Mouse (Mus musculus): ENCODE measurements around the gene Ccn2. TPM values are rescaled to one million over a fixed set of nuclear protein-coding genes. Genes with fewer than 3 reads are reported as not detected.
A peak's percentile ranks its signal among the peaks of the same experiment; 100 is the strongest.

Gene Ccn2
- 2.3 and 2.4 TPM in 2 replicates for polyA plus RNA-seq (2015; fragmentation: Nextera tagmentation; extraction: Ambion mirVana)

DNA sequence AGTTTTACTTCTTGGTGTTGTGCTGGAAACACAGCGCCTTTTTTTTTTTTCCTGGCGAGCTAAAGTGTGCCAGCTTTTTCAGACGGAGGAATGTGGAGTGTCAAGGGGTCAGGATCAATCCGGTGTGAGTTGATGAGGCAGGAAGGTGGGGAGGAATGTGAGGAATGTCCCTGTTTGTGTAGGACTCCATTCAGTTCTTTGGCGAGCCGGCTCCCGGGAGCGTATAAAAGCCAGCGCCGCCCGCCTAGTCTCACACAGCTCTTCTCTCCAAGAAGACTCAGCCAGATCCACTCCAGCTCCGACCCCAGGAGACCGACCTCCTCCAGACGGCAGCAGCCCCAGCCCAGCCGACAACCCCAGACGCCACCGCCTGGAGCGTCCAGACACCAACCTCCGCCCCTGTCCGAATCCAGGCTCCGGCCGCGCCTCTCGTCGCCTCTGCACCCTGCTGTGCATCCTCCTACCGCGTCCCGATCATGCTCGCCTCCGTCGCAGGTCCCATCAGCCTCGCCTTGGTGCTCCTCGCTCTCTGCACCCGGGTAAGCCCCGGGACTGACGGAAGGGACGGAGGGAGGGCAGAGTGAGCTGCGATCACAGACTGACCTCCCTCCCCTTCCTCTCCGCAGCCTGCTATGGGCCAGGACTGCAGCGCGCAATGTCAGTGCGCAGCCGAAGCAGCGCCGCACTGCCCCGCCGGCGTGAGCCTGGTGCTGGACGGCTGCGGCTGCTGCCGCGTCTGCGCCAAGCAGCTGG, at the start of gene Ccn2:
Gene Ccn2 (plus strand): TSS at position 193 of the 753 bp plus-strand sequence.
- ATAC-seq (replicated peaks): peak; percentile 92
- Histone ChIP-seq H3K4me3 (peak within 1 kb of the TSS; percentile 69), H3K9me3 (no peaks in the 10 kb centered on the region), H3K27me3 (no peaks in the 10 kb centered on the region), H3K9ac (replicated peaks) (peak within 1 kb of the TSS; percentile 55), H3K27ac (replicated peaks) (peak within 1 kb of the TSS; percentile 54), H3K4me1 (peaks cover 24% of the 10 kb centered on the region), H3K4me2 (replicated peaks) (peak within 1 kb of the TSS; percentile 97), H3K36me3 (no peaks in the 10 kb centered on the region)
- under 1% methylated on average over 53 of the region's 53 CpGs for WGBS

- no peak for ATAC-seq (replicated peaks)
- H3K4me3 ChIP-seq: no peak overlapping the region
- H3K27ac ChIP-seq (replicated peaks): no peak overlapping the region
- no peaks in the 10 kb centered on the region for H3K27me3 ChIP-seq
- no peak overlapping the region for H3K4me2 ChIP-seq (replicated peaks)
- WGBS: 100% methylated on average over 1 of the region's 1 CpGs
- H3K36me3 ChIP-seq: no peaks in the 10 kb centered on the region
- no peaks in the 10 kb centered on the region for H3K4me1 ChIP-seq
- no peaks in the 10 kb centered on the region for H3K9me3 ChIP-seq
- no peak overlapping the region for H3K9ac ChIP-seq (replicated peaks)
Observed at GRCm38 (mm10) chr10:24552870-24553269, 42.4 kb upstream of the Ccn2 start.

DNA sequence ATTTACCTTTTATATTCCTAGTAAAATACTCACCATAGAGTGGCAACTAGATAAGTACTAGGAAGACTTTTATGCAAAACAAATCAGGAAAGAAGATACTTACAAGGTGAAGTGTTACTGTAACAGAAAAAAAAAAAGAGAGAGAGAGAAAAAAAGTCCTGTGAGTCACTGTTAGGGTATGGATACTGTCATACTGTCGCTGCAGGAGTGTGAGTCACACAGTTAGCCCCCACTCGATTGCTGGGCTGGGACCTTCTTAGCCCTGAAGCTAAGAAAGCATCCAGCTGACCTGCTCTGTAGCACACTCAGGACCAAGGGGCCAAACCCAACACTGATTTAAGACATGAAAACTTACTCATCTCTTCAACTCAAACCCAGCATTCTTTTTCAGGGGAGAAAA, 41.2 kb upstream of the Ccn2 start:
- WGBS: 73% methylated on average over 2 of the region's 2 CpGs
- Histone ChIP-seq H3K9ac (replicated peaks) (no peak overlapping the region), H3K9me3 (no peaks in the 10 kb centered on the region), H3K4me1 (no peaks in the 10 kb centered on the region), H3K27ac (replicated peaks) (no peak overlapping the region), H3K36me3 (no peaks in the 10 kb centered on the region), H3K27me3 (no peaks in the 10 kb centered on the region), H3K4me2 (replicated peaks) (no peak overlapping the region), H3K4me3 (no peak overlapping the region)
- ATAC-seq (replicated peaks): no peak

DNA sequence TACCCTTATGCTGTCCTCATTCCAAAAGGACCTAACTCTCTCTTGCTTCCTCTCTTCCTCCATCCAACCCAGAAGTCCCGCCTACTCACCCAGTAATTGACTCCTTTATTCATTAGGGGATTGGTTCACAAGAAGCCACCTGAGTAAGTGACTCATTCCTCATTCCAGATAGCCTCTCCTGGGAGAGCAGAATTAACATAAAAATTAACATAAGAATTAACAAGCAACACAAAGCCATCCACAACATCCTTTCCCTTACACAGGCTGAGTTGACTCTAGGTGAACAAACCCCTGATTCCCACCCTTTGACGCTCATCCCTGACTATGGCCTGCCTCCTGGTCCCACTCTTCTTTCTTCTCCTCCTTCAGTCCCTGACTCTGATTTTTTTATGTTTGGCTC, 36.9 kb upstream of the Ccn2 start:
- H3K4me1 ChIP-seq: no peaks in the 10 kb centered on the region
- WGBS: 75% methylated on average over 2 of the region's 2 CpGs
- no peak overlapping the region for H3K4me3 ChIP-seq
- H3K9me3 ChIP-seq: no peaks in the 10 kb centered on the region
- no peaks in the 10 kb centered on the region for H3K27me3 ChIP-seq
- no peak for ATAC-seq (replicated peaks)
- no peaks in the 10 kb centered on the region for H3K36me3 ChIP-seq
- no peak overlapping the region for H3K9ac ChIP-seq (replicated peaks)
- H3K4me2 ChIP-seq (replicated peaks): no peak overlapping the region
- H3K27ac ChIP-seq (replicated peaks): no peak overlapping the region

DNA sequence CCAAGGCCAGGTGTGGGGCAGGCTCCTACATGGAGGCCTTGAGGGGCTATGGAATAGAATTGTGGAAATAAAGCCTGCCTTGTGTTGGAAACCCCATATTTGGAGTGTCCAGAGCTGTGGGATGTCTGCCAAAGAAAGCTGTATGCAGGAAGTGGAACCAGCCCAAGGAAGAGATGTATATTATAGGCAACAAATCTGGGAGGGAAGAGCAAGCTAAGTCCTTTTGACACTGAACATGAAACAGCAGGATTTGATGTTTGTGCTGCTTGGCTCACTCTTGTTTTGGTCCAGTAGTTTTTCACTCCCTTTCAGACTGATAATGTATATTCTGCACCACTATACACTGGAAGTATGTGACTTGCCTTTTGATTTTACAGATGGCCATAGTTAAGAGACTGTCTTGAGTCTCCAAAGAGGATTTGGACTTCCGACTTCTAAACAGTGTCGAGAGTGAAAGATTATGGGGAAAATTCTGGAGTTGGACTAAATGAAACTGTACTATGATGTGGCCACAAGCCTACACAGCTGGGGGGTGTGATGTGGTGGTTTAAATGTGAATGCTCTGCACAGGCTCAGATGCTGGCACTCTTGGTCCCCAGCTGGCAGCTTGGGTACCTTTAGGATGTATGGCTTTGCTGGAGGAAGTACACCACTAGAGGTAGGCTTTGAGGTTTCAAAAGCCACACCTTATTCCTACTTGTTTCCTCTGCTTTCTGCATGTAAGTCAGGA, 25.4 kb upstream of the Ccn2 start:
- Histone ChIP-seq H3K9me3 (no peaks in the 10 kb centered on the region), H3K4me3 (no peak overlapping the region), H3K27ac (replicated peaks) (no peak overlapping the region), H3K36me3 (no peaks in the 10 kb centered on the region), H3K9ac (replicated peaks) (no peak overlapping the region), H3K4me2 (replicated peaks) (no peak overlapping the region), H3K4me1 (peaks cover 13% of the 10 kb centered on the region), H3K27me3 (no peaks in the 10 kb centered on the region)
- no peak for ATAC-seq (replicated peaks)
- WGBS: 92% methylated on average over 2 of the region's 2 CpGs

- H3K9me3 ChIP-seq: no peaks in the 10 kb centered on the region
- H3K36me3 ChIP-seq: no peaks in the 10 kb centered on the region
- peak; percentile 75 for ATAC-seq (replicated peaks)
- no peaks in the 10 kb centered on the region for H3K27me3 ChIP-seq
- H3K4me1 ChIP-seq: peaks cover 13% of the 10 kb centered on the region
- H3K27ac ChIP-seq (replicated peaks): peak overlapping the region; percentile 24
- no peak overlapping the region for H3K4me3 ChIP-seq
- H3K9ac ChIP-seq (replicated peaks): no peak overlapping the region
- WGBS: 54% methylated on average over 4 of the region's 4 CpGs
- H3K4me2 ChIP-seq (replicated peaks): no peak overlapping the region
Observed at GRCm38 (mm10) chr10:24572044-24572960, 22.9 kb upstream of the Ccn2 start.

GRCm38 (mm10) chr10:24573484-24573883, 21.8 kb upstream of the Ccn2 start:
- Histone ChIP-seq H3K4me2 (replicated peaks) (no peak overlapping the region), H3K27ac (replicated peaks) (peak overlapping the region; percentile 20; the same call in 1 of the 2 replicates), H3K9me3 (no peaks in the 10 kb centered on the region), H3K36me3 (no peaks in the 10 kb centered on the region), H3K4me3 (no peak overlapping the region), H3K4me1 (peaks cover 13% of the 10 kb centered on the region), H3K9ac (replicated peaks) (no peak overlapping the region), H3K27me3 (no peaks in the 10 kb centered on the region)
- peak; percentile 49; the same call in 1 of the 2 replicates for ATAC-seq (replicated peaks)
- WGBS: 25% methylated on average over 3 of the region's 3 CpGs

DNA sequence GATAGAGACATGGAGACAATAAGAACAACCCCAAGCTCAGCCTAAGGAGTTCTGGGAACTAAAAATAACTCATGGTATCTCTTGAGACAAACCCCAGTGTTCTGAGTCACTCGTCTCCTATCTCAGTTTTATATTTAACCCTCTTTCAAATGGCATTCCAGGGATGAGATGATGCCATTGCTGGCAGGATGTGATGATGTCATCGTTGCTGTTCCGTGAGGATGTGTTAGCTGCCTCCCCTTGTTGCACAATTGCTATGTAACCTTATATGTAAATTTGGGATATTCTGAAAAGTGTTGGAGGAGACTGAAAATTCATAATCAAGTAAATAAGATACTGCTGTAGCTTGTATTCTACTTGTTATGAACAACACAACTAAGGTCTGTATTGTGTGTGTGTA, 14.2 kb upstream of the Ccn2 start:
- no peaks in the 10 kb centered on the region for H3K27me3 ChIP-seq
- H3K4me1 ChIP-seq: no peaks in the 10 kb centered on the region
- H3K4me2 ChIP-seq (replicated peaks): no peak overlapping the region
- H3K27ac ChIP-seq (replicated peaks): no peak overlapping the region
- 82% methylated on average over 3 of the region's 3 CpGs for WGBS
- no peak for ATAC-seq (replicated peaks)
- no peak overlapping the region for H3K9ac ChIP-seq (replicated peaks)
- H3K36me3 ChIP-seq: no peaks in the 10 kb centered on the region
- H3K9me3 ChIP-seq: no peaks in the 10 kb centered on the region
- no peak overlapping the region for H3K4me3 ChIP-seq

DNA sequence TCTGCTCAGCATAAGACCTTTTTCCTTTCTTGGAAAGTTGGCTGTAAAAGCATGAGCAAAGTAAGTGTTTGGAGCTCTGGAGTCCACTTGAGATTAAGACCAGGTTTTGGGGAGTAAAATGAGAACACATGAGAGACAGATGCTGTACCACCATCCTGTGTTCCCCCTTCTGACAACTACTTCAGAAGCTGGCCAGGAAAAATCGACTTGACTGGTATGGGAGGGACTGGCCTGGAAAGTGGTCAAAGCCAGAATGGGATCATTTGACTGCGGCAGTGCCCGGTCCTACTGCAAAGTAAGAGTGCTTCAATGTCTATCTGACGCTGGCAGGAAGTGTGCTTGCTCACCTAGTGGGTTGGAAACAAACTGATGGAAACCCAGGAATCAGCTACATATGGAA, 6.4 kb upstream of the Ccn2 start:
- H3K27me3 ChIP-seq: no peaks in the 10 kb centered on the region
- H3K4me2 ChIP-seq (replicated peaks): no peak overlapping the region
- H3K36me3 ChIP-seq: no peaks in the 10 kb centered on the region
- no peak for ATAC-seq (replicated peaks)
- WGBS: 83% methylated on average over 4 of the region's 4 CpGs
- no peak overlapping the region for H3K4me3 ChIP-seq
- no peak overlapping the region for H3K9ac ChIP-seq (replicated peaks)
- H3K4me1 ChIP-seq: no peaks in the 10 kb centered on the region
- no peaks in the 10 kb centered on the region for H3K9me3 ChIP-seq
- H3K27ac ChIP-seq (replicated peaks): no peak overlapping the region

DNA sequence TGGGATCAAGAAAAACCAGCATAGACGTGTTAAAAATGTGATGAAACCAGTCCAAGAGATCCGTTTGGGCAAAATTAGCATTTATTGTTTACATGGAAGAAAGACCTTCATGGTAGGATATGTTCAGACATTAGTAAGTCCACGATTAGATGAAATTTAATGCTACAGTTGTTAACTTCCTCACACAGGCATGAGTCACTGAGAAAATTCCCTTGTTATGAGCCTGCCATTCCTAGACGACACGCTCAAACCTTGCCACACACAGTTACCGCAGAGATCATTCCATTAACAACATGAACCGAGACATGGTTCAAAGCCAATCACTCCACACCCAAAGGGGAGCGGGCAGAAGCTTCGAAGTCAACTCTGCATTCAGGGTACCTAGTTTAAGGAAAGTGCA, 6.0 kb upstream of the Ccn2 start:
- no peak for ATAC-seq (replicated peaks)
- H3K4me2 ChIP-seq (replicated peaks): no peak overlapping the region
- H3K9ac ChIP-seq (replicated peaks): no peak overlapping the region
- no peak overlapping the region for H3K27ac ChIP-seq (replicated peaks)
- 95% methylated on average over 9 of the region's 9 CpGs for WGBS
- H3K4me3 ChIP-seq: no peak overlapping the region
- no peaks in the 10 kb centered on the region for H3K9me3 ChIP-seq
- H3K36me3 ChIP-seq: no peaks in the 10 kb centered on the region
- no peaks in the 10 kb centered on the region for H3K27me3 ChIP-seq
- no peaks in the 10 kb centered on the region for H3K4me1 ChIP-seq

DNA sequence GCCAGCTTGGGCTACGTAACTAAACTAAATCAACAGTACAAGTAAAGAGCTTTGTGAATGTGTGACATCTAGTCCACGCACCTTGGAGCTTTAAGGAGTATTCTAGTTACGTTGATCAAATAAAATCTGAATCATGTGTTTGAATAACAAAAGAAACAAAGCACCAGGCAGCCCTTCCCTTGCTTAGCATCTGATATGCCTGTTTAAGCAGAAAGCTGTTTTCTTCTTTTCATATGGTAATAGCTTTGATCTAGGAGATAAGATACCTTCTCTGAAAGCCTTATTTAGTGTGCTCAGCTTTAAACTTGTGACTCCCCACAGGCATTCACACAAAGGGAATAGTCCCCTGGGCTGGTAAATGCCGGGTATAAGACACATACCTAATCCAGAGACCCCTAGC, 4.7 kb upstream of the Ccn2 start:
- no peaks in the 10 kb centered on the region for H3K36me3 ChIP-seq
- no peak overlapping the region for H3K9ac ChIP-seq (replicated peaks)
- ATAC-seq (replicated peaks): no peak
- H3K27ac ChIP-seq (replicated peaks): no peak overlapping the region
- 37% methylated on average over 4 of the region's 4 CpGs for WGBS
- H3K9me3 ChIP-seq: no peaks in the 10 kb centered on the region
- H3K27me3 ChIP-seq: no peaks in the 10 kb centered on the region
- H3K4me1 ChIP-seq: peaks cover 6% of the 10 kb centered on the region; the same call in 1 of the 2 replicates
- H3K4me2 ChIP-seq (replicated peaks): no peak overlapping the region
- H3K4me3 ChIP-seq: no peak overlapping the region

GRCm38 (mm10) chr10:24591136-24591535, 4.1 kb upstream of the Ccn2 start:
- peak; percentile 73 for ATAC-seq (replicated peaks)
- H3K27me3 ChIP-seq: no peaks in the 10 kb centered on the region
- WGBS: 13% methylated on average over 4 of the region's 4 CpGs

More at GRCm38 (mm10) chr10:24591136-24591535, 4.1 kb upstream of the Ccn2 start:
- no peak overlapping the region for H3K4me2 ChIP-seq (replicated peaks)
- H3K27ac ChIP-seq (replicated peaks): no peak overlapping the region
- no peak overlapping the region for H3K9ac ChIP-seq (replicated peaks)
- no peaks in the 10 kb centered on the region for H3K36me3 ChIP-seq
- no peaks in the 10 kb centered on the region for H3K9me3 ChIP-seq
- H3K4me3 ChIP-seq: no peak overlapping the region
- H3K4me1 ChIP-seq: peaks cover 12% of the 10 kb centered on the region
